Mouse (Mus musculus) activated CD4-positive, CD25-positive, alpha-beta regulatory T cell, adult 4 months (primary cell): ENCODE data around the gene Pcp4l1. TPM values are rescaled to one million over a fixed set of nuclear protein-coding genes. Genes with fewer than 3 reads are reported as not detected.
"Not testable (repeated sequence)": the region's sequence is repeated elsewhere in the genome, so short reads cannot be mapped to it uniquely, and the experiment has no call there.

Experiments
- ATAC-seq: one replicate; pipeline ENCODE4 v1.8.0; 2017
- polyA plus RNA-seq, 2 experiments: library from polyadenylated mRNA; unstranded; fragments of 100-300 nt; shearing (Covaris generic); gene quantifications; one replicate each; pipeline ENCODE4 v1.2.1; 2017

Gene Pcp4l1
- not detected for polyA plus RNA-seq

- ATAC-seq: no peak
These were observed at the start of gene Pcp4l1 for GRCm38 (mm10) chr1:171195887-171196397. Gene Pcp4l1 (minus strand): TSS chr1:171196268.

- no peak for ATAC-seq
These were observed 49.3 kb upstream of the Pcp4l1 start for GRCm38 (mm10) chr1:171245353-171245752.

- not testable (repeated sequence) for ATAC-seq
These were observed 45.9 kb upstream of the Pcp4l1 start for GRCm38 (mm10) chr1:171241952-171242351.

- ATAC-seq: no peak
These were observed 44.8 kb upstream of the Pcp4l1 start for GRCm38 (mm10) chr1:171240911-171241310.

GRCm38 (mm10) chr1:171239992-171240744 lies 44.1 kb upstream of the Pcp4l1 start:
- ATAC-seq: no peak

GRCm38 (mm10) chr1:171238463-171238862 lies 42.4 kb upstream of the Pcp4l1 start:
- no peak for ATAC-seq

- no peak for ATAC-seq
These were observed 41.4 kb upstream of the Pcp4l1 start for GRCm38 (mm10) chr1:171237438-171237837.

- ATAC-seq: no peak
These were observed 39.7 kb upstream of the Pcp4l1 start for GRCm38 (mm10) chr1:171235791-171236190.

GRCm38 (mm10) chr1:171234538-171234937 lies 38.5 kb upstream of the Pcp4l1 start:
- no peak for ATAC-seq

- ATAC-seq: no peak
These were observed 38.1 kb upstream of the Pcp4l1 start, which contains the start of gene Fcer1g for GRCm38 (mm10) chr1:171234126-171234525. Gene Fcer1g (minus strand): TSS chr1:171234365.

- no peak for ATAC-seq
These were observed 37.0 kb upstream of the Pcp4l1 start for GRCm38 (mm10) chr1:171232800-171233730.

GRCm38 (mm10) chr1:171232348-171232747 lies 36.3 kb upstream of the Pcp4l1 start:
- no peak for ATAC-seq

GRCm38 (mm10) chr1:171231844-171232243 lies 35.8 kb upstream of the Pcp4l1 start:
- ATAC-seq: no peak

GRCm38 (mm10) chr1:171230215-171230614 lies 34.1 kb upstream of the Pcp4l1 start:
- no peak for ATAC-seq

GRCm38 (mm10) chr1:171229750-171230149 lies 33.7 kb upstream of the Pcp4l1 start:
- ATAC-seq: no peak

GRCm38 (mm10) chr1:171227879-171228278 lies 31.8 kb upstream of the Pcp4l1 start:
- no peak for ATAC-seq

- ATAC-seq: no peak
These were observed 30.7 kb upstream of the Pcp4l1 start for GRCm38 (mm10) chr1:171226780-171227179.

- ATAC-seq: no peak
These were observed 28.8 kb upstream of the Pcp4l1 start, which contains the start of gene Apoa2 for GRCm38 (mm10) chr1:171224857-171225256. Gene Apoa2 (plus strand): TSS chr1:171225054.

- ATAC-seq: no peak
These were observed 27.7 kb upstream of the Pcp4l1 start for GRCm38 (mm10) chr1:171223796-171224195.

- ATAC-seq: no peak
These were observed 27.1 kb upstream of the Pcp4l1 start for GRCm38 (mm10) chr1:171223168-171223567.

- peak; percentile 98 for ATAC-seq
These were observed 26.4 kb upstream of the Pcp4l1 start, which contains the start of gene Tomm40l for GRCm38 (mm10) chr1:171222238-171223155. Gene Tomm40l (minus strand): TSS chr1:171222514.
